Mouse (Mus musculus): ENCODE results near the gene Flrt3. TPM values are rescaled to one million over a fixed set of nuclear protein-coding genes. Genes with fewer than 3 reads are reported as not detected.

The Flrt3 gene
- polyA plus RNA-seq (2014; fragmentation: Illumina TruSeq; extraction: RNeasy Lipid Tissue Mini Kit (QIAGEN cat#74804); ENCODE audit: low read depth, low replicate concordance), result 4.2 TPM

GRCm38 (mm10) chr2:140670963-140671702 lies at the start of gene Flrt3:
Gene Flrt3 (minus strand): TSS chr2:140671469.

Data from kidney, adult 10 weeks (tissue).